Mouse (Mus musculus) embryonic facial prominence, embryonic 12.5 days (tissue): ENCODE measurements around the gene Tex26. TPM values are rescaled to one million over a fixed set of nuclear protein-coding genes. Genes with fewer than 3 reads are reported as not detected.

Source experiments
- ATAC-seq: fragments of 200-750 bp; cut with Nextera tagmentation; 2 replicates; pipeline ENCODE4 v1.8.0; 2017; ENCODE audit not compliant: insufficient number of reproducible peaks, insufficient read depth, low FRiP score, low TSS enrichment
- H3K27ac ChIP-seq: fragments of 300-500 bp; sonication (generic); 2 replicates; pipeline ENCODE4 v1.5.1; 2016; ENCODE audit warnings: mild to moderate bottlenecking
- H3K27me3 ChIP-seq: fragments of 300-500 bp; sonication (generic); 2 replicates; pipeline ENCODE4 v1.6.1; 2016; ENCODE audit warnings: mild to moderate bottlenecking, moderate library complexity
- H3K36me3 ChIP-seq: fragments of 300-500 bp; sonication (generic); 2 replicates; pipeline ENCODE4 v1.6.1; 2016; ENCODE audit warnings: mild to moderate bottlenecking
- H3K4me1 ChIP-seq: fragments of 300-500 bp; sonication (generic); 2 replicates; pipeline ENCODE4 v1.6.1; 2016
- H3K4me2 ChIP-seq: fragments of 300-500 bp; sonication (generic); replicated peaks from 2 replicates; pipeline ENCODE4 v1.6.1; 2016; ENCODE audit warnings: mild to moderate bottlenecking, moderate library complexity
- H3K4me3 ChIP-seq: fragments of 300-500 bp; sonication (generic); 2 replicates; pipeline ENCODE4 v1.5.1; 2016; ENCODE audit warnings: mild to moderate bottlenecking
- H3K9ac ChIP-seq: fragments of 300-500 bp; sonication (generic); 2 replicates; pipeline ENCODE4 v1.6.1; 2016; ENCODE audit warnings: mild to moderate bottlenecking, moderate library complexity
- H3K9me3 ChIP-seq: fragments of 300-500 bp; sonication (generic); 2 replicates; pipeline ENCODE4 v1.6.1; 2016; ENCODE audit warnings: mild to moderate bottlenecking, moderate library complexity
- WGBS: fragments of 180-500 bp; shearing (Covaris S2); methylation state at CpG from one replicate; pipeline ENCODE4 v1.1.7; 2016; 5-methylcytosine and 5-hydroxymethylcytosine counted together
- polyA plus RNA-seq: library from polyadenylated mRNA; unstranded; fragments of >200 nt; fragmentation: Nextera tagmentation; extraction: Ambion mirVana; gene quantifications from 2 replicates; pipeline ENCODE4 v1.2.1, GENCODE M21; 2016

The Tex26 gene
- polyA plus RNA-seq, 1 experiment from 2014 or later, result 0.63 TPM

DNA sequence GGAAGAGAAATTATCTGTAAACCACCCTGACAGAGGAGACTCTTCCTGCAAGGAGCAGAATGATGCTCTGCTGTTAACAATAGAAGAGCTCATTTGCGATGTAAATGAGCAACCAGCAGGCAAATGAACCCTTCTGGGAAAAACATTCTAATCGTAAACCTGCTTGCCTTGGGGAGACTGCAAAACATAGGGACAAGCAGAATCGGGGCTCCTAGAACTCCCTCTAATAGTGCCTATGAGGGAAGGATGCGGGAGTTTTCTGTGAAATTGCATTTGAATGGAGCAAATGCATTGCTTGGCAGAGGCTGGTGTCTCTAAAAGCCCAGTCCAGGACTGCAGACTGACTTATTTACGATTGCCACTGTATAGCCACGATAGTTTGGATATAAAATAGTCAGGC is 56.2 kb downstream of the Tex26 start:
- Histone ChIP-seq H3K9me3 (no peaks in the 10 kb centered on the region), H3K4me3 (no peak overlapping the region), H3K36me3 (no peaks in the 10 kb centered on the region), H3K4me1 (peaks cover 3% of the 10 kb centered on the region; the same call in 1 of the 2 replicates), H3K9ac (no peak overlapping the region), H3K4me2 (no peak overlapping the region), H3K27ac (no peak overlapping the region), H3K27me3 (0 out of 2 replicates have a peak, but pooled peaks cover 4% of the 10 kb centered on the region)
- no peak for ATAC-seq
- 45% methylated on average over 6 of the region's 6 CpGs for WGBS

DNA sequence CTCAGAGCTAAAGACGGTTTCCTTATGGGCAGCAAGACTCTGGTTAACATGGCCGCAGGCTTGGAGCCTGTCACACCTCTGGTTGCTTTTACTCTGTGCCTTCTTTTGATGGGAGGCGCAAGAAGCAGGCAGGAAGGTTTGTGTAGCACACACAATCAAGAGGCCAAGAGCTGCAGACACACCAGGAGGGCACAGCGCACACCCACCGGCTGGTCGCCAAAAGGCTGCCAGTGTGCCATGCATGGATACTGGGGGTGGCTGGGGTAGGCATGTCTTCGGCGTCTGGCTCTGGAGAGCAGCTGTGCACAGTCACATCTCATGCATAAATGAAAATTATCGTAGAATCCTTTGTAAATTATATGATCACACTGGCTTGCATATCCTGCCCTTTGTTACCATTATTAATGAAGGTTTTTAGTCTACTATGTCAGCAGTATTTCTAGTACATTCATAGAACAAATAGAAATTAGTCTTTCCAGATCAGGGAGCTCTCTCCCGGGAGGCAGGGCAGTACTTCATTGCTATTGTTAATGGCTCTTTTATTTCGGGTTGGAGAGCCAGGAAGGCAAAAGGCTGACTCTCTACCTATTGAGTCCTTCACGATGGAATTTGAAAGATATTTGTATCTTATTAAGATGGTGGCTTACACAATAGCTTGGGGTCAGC is 57.1 kb downstream of the Tex26 start:
- ATAC-seq, result no peak
- Histone ChIP-seq H3K27ac (no peak overlapping the region), H3K4me3 (no peak overlapping the region), H3K27me3 (0 out of 2 replicates have a peak, but pooled peaks cover 4% of the 10 kb centered on the region), H3K9ac (no peak overlapping the region), H3K4me2 (no peak overlapping the region), H3K36me3 (no peaks in the 10 kb centered on the region), H3K4me1 (0 out of 2 replicates have a peak, but pooled peaks cover 3% of the 10 kb centered on the region), H3K9me3 (no peaks in the 10 kb centered on the region)
- whole genome bisulfite sequencing, result 72% methylated on average over 12 of the region's 12 CpGs

DNA sequence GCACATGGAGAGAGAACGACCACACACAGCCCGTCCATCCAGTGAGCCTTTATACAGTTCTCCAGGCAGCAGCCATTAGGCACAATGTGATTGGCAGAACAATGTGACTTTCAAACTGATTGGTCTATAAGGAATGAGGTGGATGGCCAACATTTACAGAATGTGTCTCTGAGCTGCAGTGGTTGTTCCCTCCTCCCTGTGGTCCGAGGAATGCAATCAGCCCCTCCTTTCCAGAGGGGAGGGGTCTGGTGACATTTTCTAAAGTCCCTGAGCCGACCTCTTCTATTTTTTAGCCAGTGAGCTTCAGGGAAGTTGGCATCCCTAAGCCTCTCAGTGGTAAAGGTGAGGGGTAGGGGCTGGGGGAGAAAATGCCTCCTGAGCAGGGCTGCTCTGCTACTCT is 60.5 kb downstream of the Tex26 start:
- WGBS, result 40% methylated on average over 4 of the region's 4 CpGs
- Histone ChIP-seq H3K36me3 (no peaks in the 10 kb centered on the region), H3K4me2 (no peak overlapping the region), H3K9me3 (no peaks in the 10 kb centered on the region), H3K4me1 (0 out of 2 replicates have a peak, but pooled peaks cover 3% of the 10 kb centered on the region), H3K9ac (no peak overlapping the region), H3K27ac (no peak overlapping the region), H3K27me3 (0 out of 2 replicates have a peak, but pooled peaks cover 3% of the 10 kb centered on the region), H3K4me3 (no peak overlapping the region)
- ATAC-seq, result no peak

- Histone ChIP-seq H3K4me2 (no peak overlapping the region), H3K27ac (no peak overlapping the region)
- 73% methylated on average over 23 of the region's 23 CpGs for WGBS
Observed at GRCm38 (mm10) chr5:149503423-149504175, 64.1 kb downstream of the Tex26 start.

GRCm38 (mm10) chr5:149504985-149505384 is 65.5 kb downstream of the Tex26 start:
- Histone ChIP-seq H3K4me3 (no peak overlapping the region), H3K9ac (no peak overlapping the region), H3K9me3 (no peaks in the 10 kb centered on the region), H3K4me2 (no peak overlapping the region), H3K36me3 (no peaks in the 10 kb centered on the region), H3K27ac (no peak overlapping the region), H3K4me1 (0 out of 2 replicates have a peak, but pooled peaks cover under 1% of the 10 kb centered on the region), H3K27me3 (no peaks in the 10 kb centered on the region)
- ATAC-seq, result no peak
- WGBS, result 82% methylated on average over 8 of the region's 8 CpGs

More at GRCm38 (mm10) chr5:149503423-149504175, 64.1 kb downstream of the Tex26 start:
- Histone ChIP-seq H3K27me3 (no peaks in the 10 kb centered on the region), H3K9me3 (no peaks in the 10 kb centered on the region), H3K4me1 (0 out of 2 replicates have a peak, but pooled peaks cover 3% of the 10 kb centered on the region), H3K9ac (no peak overlapping the region), H3K36me3 (no peaks in the 10 kb centered on the region), H3K4me3 (no peak overlapping the region)
- ATAC-seq, result no peak

DNA sequence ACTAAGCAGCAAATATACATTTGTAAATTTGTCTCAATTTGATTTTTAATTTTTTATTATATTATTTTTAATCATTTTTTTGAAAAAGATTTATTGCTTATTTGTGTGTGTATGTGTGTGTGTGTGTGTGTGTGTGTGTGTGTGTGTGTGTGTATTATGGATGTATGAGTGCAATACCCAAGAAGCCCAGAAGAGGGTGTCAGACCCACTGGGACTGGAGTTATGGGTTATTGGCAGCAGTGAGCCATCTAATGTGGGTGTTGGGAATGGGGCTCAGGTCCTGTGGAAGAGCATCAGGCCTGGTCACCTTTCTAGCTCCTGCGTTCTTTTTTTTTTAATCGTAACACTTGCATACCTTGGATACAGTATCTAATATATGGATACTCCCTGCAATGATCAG is 66.6 kb downstream of the Tex26 start:
- H3K9me3 ChIP-seq, result no peaks in the 10 kb centered on the region
- no peak overlapping the region for H3K27ac ChIP-seq
- no peaks in the 10 kb centered on the region for H3K36me3 ChIP-seq
- no peak for ATAC-seq
- no peak overlapping the region for H3K9ac ChIP-seq
- no peak overlapping the region for H3K4me2 ChIP-seq
- no peak overlapping the region for H3K4me3 ChIP-seq
- WGBS, result 97% methylated on average over 2 of the region's 2 CpGs
- H3K4me1 ChIP-seq, result no peaks in the 10 kb centered on the region
- H3K27me3 ChIP-seq, result no peaks in the 10 kb centered on the region

GRCm38 (mm10) chr5:149508094-149509029 is 68.9 kb downstream of the Tex26 start:
- H3K4me2 ChIP-seq, result no peak overlapping the region
- no peaks in the 10 kb centered on the region for H3K36me3 ChIP-seq
- peaks cover 1% of the 10 kb centered on the region for H3K4me1 ChIP-seq
- no peaks in the 10 kb centered on the region for H3K27me3 ChIP-seq
- H3K4me3 ChIP-seq, result no peak overlapping the region
- 0 out of 2 replicates have a peak, but pooled peaks have one; percentile 22 for ATAC-seq
- 86% methylated on average over 20 of the region's 20 CpGs for WGBS
- H3K9ac ChIP-seq, result no peak overlapping the region
- no peak overlapping the region for H3K27ac ChIP-seq
- no peaks in the 10 kb centered on the region for H3K9me3 ChIP-seq

DNA sequence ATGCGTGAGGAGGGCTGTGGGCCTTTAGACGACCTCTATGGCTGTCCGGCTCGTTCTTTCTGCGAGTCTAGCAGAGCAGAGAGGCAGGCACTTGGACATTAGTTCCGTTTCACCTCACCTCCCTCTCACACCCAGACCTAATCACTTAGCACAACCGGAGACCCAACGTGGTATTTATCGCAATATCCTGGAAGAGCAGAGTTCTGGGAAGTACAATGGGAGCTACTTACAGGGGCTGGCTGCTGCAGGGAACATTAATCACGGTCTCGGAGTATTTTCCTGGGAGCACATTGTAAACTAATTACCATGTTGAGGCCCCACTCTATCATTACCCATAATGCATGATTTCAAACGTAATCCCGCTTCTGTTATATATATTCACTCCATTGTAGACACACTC is 70.9 kb downstream of the Tex26 start:
- Histone ChIP-seq H3K4me1 (peaks cover 19% of the 10 kb centered on the region), H3K9ac (no peak overlapping the region), H3K36me3 (no peaks in the 10 kb centered on the region), H3K9me3 (no peaks in the 10 kb centered on the region), H3K27ac (no peak overlapping the region), H3K27me3 (no peaks in the 10 kb centered on the region), H3K4me2 (no peak overlapping the region), H3K4me3 (no peak overlapping the region)
- no peak for ATAC-seq
- 79% methylated on average over 13 of the region's 13 CpGs for WGBS

DNA sequence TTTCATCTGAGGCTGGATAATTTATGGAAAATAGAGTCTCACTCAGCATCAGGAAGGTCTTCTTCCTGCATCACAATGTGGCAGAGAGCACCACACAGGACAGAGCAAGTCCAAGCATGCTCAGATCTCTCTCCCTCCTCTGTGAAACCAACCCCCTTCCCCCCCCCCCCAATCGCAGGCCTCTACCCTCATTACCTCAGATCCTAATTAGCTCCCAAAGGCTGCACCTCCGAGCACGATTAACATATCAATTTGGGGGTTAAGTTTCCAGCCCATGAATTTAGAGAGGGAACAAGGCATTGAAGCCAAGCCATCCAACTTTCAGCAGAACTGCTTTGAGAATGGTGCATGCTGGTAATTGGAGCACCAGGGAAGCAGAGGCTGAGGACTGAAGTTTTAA is 73.2 kb downstream of the Tex26 start:
- Histone ChIP-seq H3K4me1 (peaks cover 21% of the 10 kb centered on the region), H3K4me2 (no peak overlapping the region), H3K27me3 (no peaks in the 10 kb centered on the region), H3K36me3 (no peaks in the 10 kb centered on the region), H3K27ac (no peak overlapping the region), H3K9ac (no peak overlapping the region), H3K4me3 (no peak overlapping the region), H3K9me3 (no peaks in the 10 kb centered on the region)
- ATAC-seq, result no peak
- 33% methylated on average over 3 of the region's 3 CpGs for WGBS

DNA sequence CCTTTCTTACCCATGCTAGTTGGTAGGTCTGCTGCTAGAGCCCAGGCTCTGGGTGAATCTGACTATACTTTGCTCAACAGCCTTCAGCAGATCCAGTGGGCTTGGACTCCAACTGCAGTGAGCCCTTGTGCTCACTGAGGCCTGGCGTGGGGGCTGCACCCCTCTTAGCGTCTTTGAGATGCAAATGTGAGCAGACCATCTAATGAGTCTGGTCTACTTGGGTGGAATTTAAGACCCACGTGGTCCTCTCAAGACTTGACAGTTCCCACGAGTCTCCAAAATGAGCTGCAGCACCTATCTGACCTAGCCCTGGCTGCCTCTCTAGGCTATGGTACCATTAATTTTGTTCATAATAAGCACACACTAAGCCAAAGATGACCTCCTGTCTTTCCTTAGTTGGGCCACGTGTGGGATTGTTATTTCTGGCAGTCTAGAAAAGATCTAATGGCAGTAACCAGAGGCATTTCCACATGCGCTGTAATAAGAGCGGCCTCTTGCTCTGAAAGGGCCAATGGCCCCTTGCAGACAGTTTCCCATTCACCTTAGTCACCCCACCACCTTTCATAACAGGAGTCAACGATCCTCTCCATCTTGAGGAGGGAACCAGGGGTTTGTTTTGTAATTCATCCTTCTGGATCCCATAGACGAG is 74.1 kb downstream of the Tex26 start:
- no peaks in the 10 kb centered on the region for H3K27me3 ChIP-seq
- H3K4me1 ChIP-seq, result peaks cover 28% of the 10 kb centered on the region
- 28% methylated on average over 9 of the region's 9 CpGs for WGBS
- no peaks in the 10 kb centered on the region for H3K36me3 ChIP-seq
- ATAC-seq, result no peak
- no peaks in the 10 kb centered on the region for H3K9me3 ChIP-seq
- no peak overlapping the region for H3K9ac ChIP-seq
- H3K27ac ChIP-seq, result peak overlapping the region; percentile 85
- H3K4me2 ChIP-seq, result peak overlapping the region; percentile 41
- H3K4me3 ChIP-seq, result no peak overlapping the region

GRCm38 (mm10) chr5:149514087-149514671 is 74.7 kb downstream of the Tex26 start:
- no peak overlapping the region for H3K9ac ChIP-seq
- H3K4me2 ChIP-seq, result peak overlapping the region; percentile 41
- peak overlapping the region; percentile 85 for H3K27ac ChIP-seq
- WGBS, result 11% methylated on average over 14 of the region's 14 CpGs
- H3K4me3 ChIP-seq, result no peak overlapping the region
- no peaks in the 10 kb centered on the region for H3K27me3 ChIP-seq
- no peaks in the 10 kb centered on the region for H3K9me3 ChIP-seq
- ATAC-seq, result peak; percentile 68
- no peaks in the 10 kb centered on the region for H3K36me3 ChIP-seq
- peaks cover 28% of the 10 kb centered on the region for H3K4me1 ChIP-seq
